Mouse (Mus musculus): ENCODE results near the gene Psmb4.
A peak's percentile ranks its signal among the peaks of the same experiment; 100 is the strongest.

GRCm38 (mm10) chr3:94915903-94916741 lies 29.4 kb upstream of the Psmb4 start:
- no peak for TF ChIP-seq CTCF (IDR thresholded peaks at IDR 0.05; ENCODE audit: low read depth, low read length)
- TF ChIP-seq TAL1 (conservative IDR thresholded peaks at IDR 0.05; ENCODE audit: low read depth, low read length), result peak; percentile 32; the same call in 1 of the 2 replicates
